Mouse (Mus musculus) spleen, postnatal 14 days (tissue): Measurements from ENCODE around the gene Nsfl1c.
A peak's percentile ranks its signal among the peaks of the same experiment; 100 is the strongest.
"Not testable (repeated sequence)": the region's sequence is repeated elsewhere in the genome, so short reads cannot be mapped to it uniquely, and the experiment has no call there.

Experiments
- DNase-seq, 2 experiments: peaks; one replicate each; pipeline ENCODE4 v3.0.0; 2021 to 2022; ENCODE audit warnings: low spot score in 2 of 2

Gene Nsfl1c

DNA sequence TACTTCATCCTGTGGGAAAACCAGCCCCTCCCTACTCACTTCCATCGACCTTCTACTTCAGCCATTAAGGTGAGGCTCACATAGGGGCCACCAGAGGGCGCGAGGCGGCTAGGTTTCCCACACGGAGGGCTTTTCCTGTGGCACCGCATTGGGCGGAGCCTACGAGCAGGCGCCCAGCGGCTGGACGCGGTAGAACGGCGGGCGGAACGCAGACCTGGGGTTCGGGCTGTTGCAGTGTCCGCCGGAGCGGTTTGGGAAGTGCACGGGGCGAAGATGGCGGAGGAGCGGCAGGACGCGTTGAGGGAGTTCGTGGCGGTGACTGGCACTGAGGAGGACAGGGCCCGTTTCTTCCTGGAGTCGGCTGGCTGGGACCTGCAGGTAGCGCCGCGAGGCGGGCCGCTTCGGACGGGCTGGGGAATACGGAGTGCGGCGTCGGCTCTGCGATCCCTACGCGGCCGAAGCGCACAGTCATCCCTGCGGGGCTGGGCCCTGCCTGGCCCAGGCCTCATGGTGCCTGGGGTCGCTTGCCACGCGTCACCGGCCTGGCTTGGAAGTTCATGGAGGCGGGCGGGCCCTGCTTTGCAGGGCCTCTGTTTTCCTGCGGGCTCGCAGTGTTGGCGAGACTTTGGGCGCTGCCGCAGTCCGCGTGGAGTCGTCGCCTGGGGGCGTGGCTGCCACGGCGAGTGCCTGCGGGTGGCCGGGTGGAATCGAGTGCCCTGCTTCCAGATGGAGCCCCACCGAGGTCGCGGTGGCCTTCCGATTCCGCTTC is at the start of gene Nsfl1c:
Nsfl1c (plus strand) TSS at position 148 of the 769 bp plus-strand sequence.
- DNase-seq: peak; percentile 89 to 95

DNA sequence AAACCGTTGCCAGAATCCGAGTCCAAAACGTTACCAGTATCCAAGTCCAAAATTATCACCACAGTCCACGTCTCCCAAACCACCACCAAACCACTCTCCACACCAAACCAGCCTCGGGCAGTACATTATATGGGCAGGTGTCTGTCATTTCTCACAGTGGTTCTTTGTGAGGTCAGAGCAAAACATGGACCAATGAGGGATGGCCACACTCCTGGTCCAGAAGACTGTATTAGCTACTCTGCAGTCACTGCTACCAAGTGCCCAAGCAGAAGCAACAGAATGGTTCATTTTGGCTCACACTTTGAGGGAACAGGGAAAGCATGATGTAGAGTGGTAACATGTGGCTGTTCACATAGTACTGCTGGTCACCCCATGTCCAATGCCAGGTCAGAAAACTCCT is 17.9 kb upstream of the Nsfl1c start, which contains the start of gene 4921509C19Rik:
4921509C19Rik (minus strand) TSS at position 101 of the 400 bp plus-strand sequence.
- not testable (repeated sequence) for DNase-seq

DNA sequence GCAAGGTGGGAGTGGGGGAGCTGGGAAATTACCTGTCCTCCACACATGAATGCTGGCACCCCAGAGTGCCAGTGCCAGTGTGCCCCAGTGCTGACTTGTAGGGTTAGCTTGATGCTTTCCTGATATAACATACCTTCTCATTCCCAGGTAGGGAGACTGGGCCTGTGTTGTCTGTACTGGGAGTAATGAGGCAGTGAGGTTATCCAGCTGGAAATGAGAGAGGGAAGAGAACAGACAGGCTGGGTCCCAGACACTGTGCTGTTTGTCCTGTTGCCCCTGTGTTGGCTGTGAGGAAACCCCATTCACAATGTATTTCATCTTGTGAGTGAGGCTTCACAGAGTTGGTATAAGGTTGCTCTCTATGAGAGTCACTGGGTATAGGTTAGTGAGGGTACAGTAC is 7.5 kb upstream of the Nsfl1c start:
- no peak for DNase-seq

DNA sequence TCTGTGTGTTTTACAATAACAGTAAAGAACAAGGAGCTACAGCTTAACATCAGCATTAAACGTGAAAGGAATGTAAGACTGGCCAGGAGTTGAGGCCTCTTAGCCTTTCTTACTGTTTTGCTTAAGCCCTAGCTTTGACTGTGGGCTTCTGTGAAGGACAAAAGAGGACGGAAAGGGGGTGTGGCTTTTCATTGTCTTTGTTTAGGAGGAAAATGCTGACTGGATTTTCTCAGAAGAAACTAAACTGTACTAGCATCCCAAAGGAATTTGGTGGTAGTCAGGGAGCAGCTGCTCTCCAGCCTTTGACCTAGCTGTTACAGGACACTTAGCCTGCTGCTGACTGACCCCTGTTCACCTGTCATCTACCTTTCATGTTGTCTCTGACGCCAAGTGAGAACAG is 4.4 kb downstream of the Nsfl1c start:
- no peak for DNase-seq

- DNase-seq: no peak
Measured at GRCm38 (mm10) chr2:151500442-151501007, 6.5 kb downstream of the Nsfl1c start.

DNA sequence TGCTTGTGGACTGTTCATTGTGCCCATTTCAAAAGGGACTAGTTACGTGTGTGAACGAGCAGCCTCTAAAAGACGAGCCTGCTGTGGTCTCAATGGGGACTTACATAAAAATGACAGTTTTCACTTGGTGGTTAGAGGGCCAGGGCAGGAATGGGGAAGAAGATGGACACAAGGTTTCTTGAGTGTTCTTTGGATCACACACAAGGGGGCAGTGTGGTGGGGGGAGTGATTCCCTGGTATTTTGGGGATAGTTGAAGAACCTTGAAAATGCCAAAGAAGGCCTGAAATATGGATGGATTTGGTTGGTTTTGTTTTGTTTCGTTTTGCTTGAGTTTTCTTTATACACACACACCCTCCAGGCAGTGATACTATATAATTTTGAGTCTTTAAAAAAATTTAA is 10.2 kb downstream of the Nsfl1c start:
- no peak for DNase-seq

- no peak for DNase-seq
Measured at GRCm38 (mm10) chr2:151512199-151512598, 18.2 kb downstream of the Nsfl1c start.

GRCm38 (mm10) chr2:151513525-151514285 is 19.7 kb downstream of the Nsfl1c start:
- DNase-seq: no peak

DNA sequence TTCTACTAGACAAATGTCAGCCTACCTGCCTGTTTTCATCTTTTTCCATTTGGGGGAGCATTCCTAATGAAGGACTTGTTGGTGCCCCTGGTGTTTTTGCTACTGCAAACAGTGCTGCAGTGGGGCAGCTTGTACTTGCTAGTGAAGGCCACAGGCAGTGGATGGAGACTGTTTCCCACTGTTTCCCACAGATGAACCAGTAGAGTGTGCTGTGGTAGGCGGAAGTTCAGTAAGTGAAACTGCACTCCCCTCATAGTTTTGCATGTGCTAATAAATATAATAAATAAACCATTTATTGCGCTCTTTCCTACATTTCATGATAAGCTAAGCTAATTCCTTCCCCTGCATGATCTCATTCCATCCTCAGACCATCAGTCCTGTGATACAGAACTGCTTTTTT is 25.0 kb downstream of the Nsfl1c start:
- DNase-seq: no peak

GRCm38 (mm10) chr2:151524324-151525041 is 30.5 kb downstream of the Nsfl1c start:
- no peak for DNase-seq

- no peak for DNase-seq
Measured at GRCm38 (mm10) chr2:151525520-151525919, 31.5 kb downstream of the Nsfl1c start.

GRCm38 (mm10) chr2:151528066-151528465 is 34.1 kb downstream of the Nsfl1c start:
- no peak for DNase-seq

- DNase-seq: no peak
Measured at GRCm38 (mm10) chr2:151529169-151529568, 35.2 kb downstream of the Nsfl1c start.

GRCm38 (mm10) chr2:151530378-151531230 is 36.6 kb downstream of the Nsfl1c start:
- DNase-seq: no peak

- no peak for DNase-seq
Measured at GRCm38 (mm10) chr2:151533632-151534031, 39.6 kb downstream of the Nsfl1c start.

DNA sequence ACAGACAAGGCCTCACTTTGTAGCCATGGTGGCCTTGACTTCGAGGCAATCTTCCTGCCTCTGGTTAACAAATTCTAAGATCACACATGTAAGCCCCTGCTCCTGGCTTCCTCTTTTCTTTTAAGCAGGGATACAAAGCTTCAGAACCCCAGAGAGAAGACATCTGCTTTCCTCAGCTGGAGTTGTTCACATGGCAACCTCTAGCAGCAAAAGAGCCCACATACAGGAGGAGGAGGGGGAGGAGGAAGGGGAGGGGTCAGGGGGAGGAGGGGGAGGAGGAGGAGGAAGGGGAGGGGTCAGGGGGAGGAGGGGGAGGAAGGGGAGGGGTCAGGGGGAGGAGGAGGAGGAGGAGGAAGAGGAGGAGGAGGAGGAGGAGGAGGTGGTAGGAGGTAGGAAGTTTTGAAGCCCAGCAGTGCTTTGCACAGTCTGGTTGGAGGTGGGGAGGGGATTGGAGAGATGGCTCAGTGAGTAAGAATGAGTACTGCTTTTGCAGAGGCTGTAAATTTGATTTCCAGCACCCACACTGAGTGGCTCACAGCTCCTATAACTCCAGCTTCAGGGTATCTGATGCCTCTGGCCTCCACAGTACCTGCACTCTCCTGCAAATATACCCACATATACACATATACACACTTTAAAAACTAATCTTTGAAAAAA is 42.1 kb downstream of the Nsfl1c start:
- no peak for DNase-seq

DNA sequence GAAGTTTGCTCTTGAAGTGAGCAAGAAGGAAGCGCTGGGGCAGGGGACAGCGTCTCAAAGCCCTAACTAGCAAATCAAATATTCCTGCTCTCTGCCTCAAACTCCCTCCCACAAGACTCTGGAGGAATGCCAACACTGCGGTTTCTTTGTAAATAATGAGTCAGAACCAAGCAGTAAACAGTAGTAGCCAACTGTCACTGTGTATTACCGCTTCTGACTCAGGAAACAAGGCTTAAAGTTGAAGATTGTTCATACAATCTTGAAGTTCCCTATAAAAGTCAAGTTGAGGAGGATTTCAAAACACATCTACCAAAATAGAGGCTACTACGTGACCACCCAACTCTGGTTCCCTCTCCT is 42.6 kb downstream of the Nsfl1c start:
- DNase-seq: no peak

GRCm38 (mm10) chr2:151538646-151539045 is 44.7 kb downstream of the Nsfl1c start:
- DNase-seq: no peak

DNA sequence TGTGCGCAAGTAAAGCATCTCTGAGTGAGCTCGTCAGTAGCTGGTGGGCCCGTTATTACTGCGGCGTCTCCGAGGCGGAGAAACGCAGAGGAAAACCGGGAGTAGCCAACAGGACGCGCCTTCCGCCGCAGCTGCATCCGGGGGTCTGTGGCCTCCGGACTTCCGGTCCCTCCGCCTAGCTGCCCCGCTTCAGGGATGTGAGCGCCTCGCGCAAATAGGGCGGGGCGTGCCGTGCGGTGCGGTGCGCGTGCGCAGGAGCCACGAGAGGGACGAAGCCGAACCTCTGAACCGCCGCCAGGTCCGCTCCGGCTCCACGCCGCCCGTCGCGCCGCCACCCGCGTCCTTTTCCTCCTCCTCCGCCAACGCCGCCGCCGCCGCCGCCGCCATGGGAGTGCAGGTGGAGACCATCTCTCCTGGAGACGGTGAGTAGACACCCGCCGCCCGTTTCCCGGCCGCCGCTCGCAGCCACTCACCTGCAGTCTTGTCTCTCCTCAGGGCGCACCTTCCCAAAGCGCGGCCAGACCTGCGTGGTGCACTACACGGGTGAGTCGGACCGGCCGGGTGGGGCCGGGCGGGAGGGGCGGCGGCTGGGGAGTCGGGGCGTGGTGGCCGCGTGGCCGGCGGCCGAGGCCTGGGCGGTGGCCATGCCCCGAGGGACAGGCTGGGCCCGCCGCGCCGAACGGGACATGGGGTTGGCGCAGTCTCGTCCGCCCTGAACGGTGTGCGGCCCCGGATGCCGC is 48.5 kb downstream of the Nsfl1c start, which contains the start of gene Fkbp1a:
Fkbp1a (plus strand) TSS at position 161 of the 740 bp plus-strand sequence.
- peak; percentile 81 to 85 for DNase-seq
